Mouse (Mus musculus) liver, postnatal 0 days (tissue): ENCODE data around the gene Itsn1.

Experiments used
- CTCF ChIP-seq: sonication (generic); IDR thresholded peaks from 2 replicates; pipeline ENCODE4 v1.5.1; 2016; ENCODE audit warnings: antibody characterized with exemption, low read depth
- EP300 ChIP-seq: IDR thresholded peaks from 2 replicates; pipeline ENCODE4 v1.6.1; 2016; ENCODE audit warnings: antibody characterized with exemption, low read depth, mild to moderate bottlenecking

DNA sequence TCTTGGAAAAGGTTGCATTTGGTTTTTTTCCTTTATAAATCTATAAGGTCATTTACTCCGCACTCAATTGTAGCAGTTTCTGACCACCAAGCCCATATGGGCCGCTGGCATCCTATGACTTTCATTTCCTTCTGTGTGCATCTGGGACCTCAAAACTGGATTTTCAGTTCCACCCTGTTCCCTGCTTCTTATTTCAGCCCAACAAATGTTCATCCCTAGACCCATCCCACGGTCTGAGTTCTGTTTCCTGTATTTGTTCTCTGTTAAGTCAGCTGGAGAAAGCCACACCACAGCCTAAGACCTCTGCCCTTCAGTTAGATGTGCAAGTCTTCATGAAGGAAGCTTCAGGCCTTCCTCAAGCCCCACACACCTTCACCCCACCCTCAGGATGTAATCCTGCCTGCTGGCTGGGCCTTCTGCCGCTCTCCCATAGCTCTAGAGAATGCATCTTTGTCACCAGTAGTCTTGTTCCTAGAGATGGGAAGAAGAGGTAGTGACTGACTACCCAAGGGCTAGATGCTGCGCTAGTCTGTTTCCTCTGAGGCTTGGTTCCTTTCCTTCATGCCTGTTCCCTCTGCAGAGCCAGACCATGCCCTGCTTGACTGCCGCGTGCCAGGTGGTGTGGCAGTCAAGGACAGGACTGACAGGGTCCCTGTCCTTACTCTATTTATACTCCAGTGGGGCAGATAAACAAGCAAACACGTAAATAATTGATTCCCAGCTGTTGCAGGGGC lies 11.3 kb downstream of the Itsn1 start:
- TF ChIP-seq CTCF: no peak
- TF ChIP-seq EP300: no peak
